Mouse (Mus musculus): ENCODE results near the gene Zfp628.

The Zfp628 gene

GRCm38 (mm10) chr7:4919096-4919495 is 4.1 kb downstream of the Zfp628 start:
- no peak for DNase-seq

DNA sequence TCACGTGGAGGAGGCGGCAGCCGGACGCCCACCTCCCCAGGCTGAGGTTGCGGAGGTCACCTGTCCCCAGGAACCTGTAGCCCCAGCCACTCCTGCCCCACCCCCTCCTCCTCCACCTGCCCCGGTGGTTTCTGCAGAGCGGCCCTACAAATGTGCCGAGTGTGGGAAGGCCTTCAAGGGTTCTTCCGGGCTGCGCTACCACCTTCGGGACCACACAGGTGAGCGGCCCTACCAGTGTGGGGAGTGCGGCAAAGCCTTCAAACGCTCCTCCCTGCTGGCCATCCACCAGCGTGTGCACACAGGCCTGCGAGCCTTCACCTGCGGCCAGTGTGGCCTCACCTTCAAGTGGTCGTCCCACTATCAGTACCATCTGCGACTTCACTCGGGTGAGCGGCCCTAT is 5.0 kb downstream of the Zfp628 start:
- DNase-seq: no peak

- no peak for DNase-seq
Observed at GRCm38 (mm10) chr7:4920496-4920895, 5.5 kb downstream of the Zfp628 start.

GRCm38 (mm10) chr7:4920976-4921823 is 6.2 kb downstream of the Zfp628 start:
- DNase-seq: no peak

GRCm38 (mm10) chr7:4921824-4922482 is 6.9 kb downstream of the Zfp628 start, which contains the start of gene Nat14:
Nat14 (plus strand) TSS chr7:4922028.
- DNase-seq: no peak

GRCm38 (mm10) chr7:4922508-4922907 is 7.5 kb downstream of the Zfp628 start:
- DNase-seq: peak; percentile 86

DNA sequence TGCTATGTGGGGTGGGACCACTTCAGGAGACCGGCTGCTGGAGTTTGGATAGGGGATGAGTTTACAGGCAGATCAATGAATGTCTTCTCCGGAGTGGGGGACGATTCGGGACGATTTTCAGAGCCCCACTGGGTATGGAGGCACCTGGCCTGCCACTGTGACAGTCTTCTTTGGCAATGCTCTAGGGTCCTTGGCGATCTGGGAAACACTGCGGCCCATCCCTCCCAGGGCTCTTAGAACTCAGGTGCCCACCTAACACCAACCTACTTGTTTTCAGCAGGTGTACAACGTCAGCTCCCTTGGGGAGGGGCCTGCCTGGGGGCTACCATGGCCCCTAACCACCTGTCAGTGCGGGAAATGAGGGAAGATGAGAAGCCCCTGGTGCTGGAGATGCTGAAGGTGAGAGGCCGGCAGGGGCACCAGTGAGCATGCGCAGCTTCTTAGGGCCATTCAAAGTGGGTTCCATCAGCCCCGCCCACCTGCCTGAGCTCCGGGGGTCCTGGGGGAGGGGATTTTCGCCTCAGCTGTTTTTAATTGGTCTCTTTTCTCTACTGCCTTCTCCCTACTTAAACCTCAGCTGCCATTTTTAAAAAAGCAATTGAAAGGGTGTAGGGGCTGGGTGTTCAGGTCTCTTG is 8.0 kb downstream of the Zfp628 start:
- peak; percentile 90 for DNase-seq

DNA sequence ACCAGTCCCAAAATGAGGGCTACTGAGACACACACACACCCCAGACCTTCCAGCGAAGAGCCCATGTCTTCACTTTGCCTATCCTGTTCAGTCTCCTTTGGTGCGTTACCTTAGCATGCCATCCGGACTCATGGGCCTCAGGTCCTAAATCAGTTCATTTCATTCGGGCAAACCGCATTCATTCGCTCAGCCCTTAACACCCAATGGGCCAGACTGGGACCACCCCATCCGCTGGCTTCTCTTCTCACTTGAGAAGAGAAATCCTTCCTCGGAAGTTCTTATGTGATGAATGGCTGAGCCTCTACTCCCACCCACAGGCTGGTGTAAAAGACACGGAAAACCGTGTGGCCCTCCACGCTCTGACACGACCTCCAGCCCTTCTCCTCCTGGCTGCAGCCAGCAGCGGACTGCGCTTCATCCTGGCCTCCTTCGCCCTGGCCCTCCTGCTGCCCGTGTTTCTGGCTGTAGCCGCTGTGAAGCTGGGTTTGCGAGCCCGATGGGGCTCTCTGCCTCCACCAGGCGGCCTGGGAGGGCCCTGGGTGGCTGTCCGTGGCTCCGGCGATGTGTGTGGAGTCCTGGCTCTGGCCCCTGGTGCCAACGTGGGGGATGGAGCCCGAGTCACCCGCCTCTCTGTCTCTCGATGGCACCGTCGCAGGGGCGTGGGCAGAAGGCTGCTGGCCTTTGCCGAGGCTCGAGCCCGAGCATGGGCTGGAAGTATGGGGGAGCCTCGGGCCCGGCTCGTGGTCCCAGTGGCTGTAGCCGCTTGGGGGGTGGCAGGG is 8.8 kb downstream of the Zfp628 start:
- peak; percentile 67 for DNase-seq

DNA sequence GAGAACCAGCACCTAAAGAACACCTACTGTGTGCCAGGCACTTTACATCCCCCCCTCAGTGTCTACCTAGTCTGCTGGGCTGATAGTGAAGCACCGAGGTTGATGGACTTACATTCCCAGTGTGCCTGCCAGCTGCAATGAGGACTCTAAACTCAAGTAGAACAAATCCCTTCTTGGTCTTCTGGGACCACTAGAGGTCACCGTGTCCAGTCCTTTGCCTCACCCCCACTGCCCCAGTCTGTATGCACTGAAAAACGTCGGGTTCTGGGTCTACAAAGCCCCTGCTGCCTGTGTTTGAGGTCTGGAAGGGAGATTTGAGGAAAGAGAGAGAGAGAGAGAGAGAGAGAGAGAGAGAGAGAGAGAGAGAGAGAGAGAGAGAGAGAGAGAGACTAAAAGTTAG is 9.5 kb downstream of the Zfp628 start:
- no peak for DNase-seq

- DNase-seq: no peak
Observed at GRCm38 (mm10) chr7:4924891-4925301, 9.9 kb downstream of the Zfp628 start.

DNA sequence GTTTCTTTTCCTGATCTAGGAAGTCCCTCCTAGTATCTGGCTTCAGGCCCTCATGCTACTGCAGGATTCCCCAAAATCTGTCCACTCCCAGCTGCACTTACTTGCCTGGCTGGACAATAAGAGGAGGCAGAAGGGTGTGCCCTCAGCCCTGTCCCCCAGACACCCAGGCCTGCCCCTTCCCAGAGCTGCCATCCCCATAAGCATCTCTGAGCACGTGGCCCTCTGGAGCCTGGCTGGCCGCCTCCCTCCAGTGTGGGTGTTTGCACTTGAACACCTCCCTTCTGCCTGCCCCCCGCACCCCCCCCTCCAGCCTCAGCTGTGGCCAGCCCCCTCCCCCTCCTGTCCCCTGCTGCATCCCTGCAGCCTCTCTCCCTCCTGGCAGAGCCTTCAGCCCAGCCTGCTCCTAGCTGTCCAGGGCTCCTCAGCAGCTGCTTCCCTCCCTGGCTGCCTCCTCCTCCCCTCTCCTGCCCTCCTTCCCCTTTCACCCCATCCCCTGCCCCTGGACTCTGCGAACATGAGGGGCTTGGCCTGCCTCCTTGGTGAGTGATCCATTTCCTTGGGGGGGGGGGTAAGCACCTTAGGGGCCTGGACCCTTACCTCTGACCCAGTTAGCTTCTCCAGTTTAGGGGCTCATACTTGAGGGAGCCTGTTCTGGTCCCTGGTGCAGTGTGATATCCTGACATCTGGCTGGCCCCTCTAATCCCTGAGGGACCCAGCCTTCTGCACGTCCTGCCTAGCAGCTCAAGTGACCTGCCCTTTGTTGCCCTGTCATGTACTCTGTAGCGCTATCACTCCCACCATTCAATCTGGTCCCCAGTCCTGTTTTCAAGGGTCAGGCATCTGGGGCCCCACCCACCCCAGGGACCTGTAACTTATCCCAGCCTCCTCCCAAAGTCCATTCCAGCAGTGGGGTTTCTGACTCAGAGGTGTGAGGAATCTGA is 10.7 kb downstream of the Zfp628 start, which contains the start of gene Ssc5d:
Ssc5d (plus strand) TSS at position 345 of the 941 bp plus-strand sequence.
- no peak for DNase-seq

DNA sequence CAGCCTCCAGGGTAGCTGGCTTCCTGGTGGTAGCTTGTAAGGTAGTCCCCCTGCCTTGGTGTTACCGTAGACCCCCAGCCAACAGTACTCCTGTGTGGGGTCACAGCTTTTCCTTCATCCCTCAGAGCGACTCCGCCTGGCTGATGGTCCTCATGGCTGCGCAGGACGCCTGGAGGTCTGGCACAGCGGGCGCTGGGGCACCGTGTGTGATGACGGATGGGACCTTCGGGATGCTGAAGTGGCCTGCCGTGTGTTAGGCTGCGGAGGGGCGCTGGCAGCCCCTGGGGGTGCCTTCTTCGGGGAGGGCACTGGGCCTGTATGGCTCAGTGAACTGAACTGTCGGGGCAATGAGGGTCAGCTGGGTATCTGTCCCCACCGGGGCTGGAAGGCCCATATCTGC is 11.8 kb downstream of the Zfp628 start:
- no peak for DNase-seq

DNA sequence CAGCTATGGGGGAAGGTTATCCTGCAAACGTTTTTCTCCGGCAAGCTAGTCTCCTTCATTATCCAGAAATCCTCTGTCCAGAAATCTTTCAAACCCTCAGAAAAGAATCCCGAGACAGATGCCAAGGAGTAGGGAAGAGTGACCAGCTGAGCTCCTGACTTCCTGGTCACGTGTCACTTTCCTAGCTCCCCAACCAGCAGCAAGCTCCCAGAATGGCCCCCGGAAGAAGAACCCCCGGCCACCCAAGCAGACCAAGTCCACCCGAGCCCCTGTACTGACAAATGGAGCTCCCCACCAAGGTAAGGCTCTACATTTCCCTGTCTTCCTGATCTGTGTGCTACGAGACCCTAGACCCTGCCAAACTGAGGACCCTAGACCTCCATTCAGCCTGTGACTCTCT is 12.7 kb downstream of the Zfp628 start:
- DNase-seq: no peak

GRCm38 (mm10) chr7:4928323-4928722 is 13.3 kb downstream of the Zfp628 start:
- DNase-seq: no peak

- DNase-seq: no peak
Observed at GRCm38 (mm10) chr7:4933103-4933502, 18.1 kb downstream of the Zfp628 start.

DNA sequence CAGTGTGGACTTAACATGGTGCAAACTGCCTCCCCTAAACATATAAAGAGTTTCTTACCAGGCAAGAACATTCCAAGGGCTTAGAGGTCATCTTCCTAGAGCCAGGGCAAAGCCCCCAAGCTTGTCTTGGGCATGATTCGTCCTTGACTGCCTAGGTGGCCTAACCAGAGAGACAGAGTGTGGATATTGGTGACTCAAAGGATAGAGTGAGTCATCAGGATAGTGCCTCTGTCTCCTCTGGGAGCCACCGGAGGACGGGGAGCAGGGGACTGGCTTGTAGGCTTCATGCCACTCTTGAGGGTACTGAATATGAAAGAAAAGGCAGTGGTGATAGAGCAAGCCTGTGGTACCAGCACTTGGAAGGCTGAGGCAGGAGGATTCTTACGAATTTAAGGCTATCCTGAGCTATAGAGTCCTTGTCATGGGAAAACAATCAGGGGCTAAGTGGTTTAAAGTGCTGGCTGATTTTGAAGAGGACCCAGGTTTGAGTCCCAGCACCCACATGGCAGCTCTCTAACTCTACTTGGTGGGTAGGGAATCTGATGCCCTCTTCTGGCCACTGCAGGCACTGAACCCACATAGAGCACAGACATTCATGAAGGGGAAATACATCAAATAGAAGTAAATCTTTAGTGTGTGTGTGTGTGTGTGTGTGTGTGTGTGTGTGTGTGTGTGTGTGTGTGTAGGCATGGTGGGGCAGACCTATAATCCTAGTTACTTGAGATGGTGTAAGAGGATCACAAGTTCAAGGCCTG is 19.3 kb downstream of the Zfp628 start:
- DNase-seq: no peak

- no peak for DNase-seq
Observed at GRCm38 (mm10) chr7:4936832-4937231, 21.8 kb downstream of the Zfp628 start.

- no peak for DNase-seq
Observed at GRCm38 (mm10) chr7:4937392-4937791, 22.4 kb downstream of the Zfp628 start.

DNA sequence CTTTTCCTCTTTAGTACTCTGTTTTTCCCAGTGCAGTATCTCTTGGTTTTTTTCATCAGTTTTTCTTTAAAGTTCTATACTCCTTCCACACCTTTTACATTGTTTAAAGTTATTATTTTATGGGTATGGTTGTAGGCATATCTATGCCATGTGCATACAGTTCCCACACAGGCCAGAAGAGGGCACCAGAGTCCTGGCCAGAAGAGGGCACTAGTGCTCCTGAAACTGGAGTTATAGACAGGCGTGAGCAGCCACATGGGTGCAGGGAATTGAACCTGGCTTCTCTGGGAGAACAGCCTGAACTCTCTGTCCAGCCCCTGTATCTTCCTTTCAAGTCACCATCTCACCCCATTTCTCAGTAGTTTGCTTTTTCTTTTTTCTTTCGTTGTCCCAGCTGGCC is 23.4 kb downstream of the Zfp628 start:
- DNase-seq: peak; percentile 74

DNA sequence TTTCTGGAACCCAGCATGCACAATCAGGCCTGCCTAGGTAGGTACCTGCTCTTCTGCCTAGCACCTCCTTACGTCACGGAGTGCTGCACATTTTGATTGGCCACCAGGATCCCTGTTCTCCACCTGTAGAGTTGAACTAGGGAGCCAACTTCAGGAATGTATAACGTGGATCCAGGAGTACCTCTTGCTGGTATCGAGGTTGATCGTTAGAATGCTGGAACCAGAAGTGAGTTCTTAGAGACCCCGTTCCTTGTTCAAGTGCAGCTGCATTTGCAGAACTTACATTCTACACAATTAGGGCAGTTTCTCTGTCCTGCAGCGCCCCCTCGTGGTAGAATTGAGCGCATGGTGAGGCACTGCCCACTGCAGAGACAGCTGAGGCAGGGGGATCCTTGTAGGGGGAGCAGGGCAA is 25.1 kb downstream of the Zfp628 start:
- peak; percentile 81 for DNase-seq

DNA sequence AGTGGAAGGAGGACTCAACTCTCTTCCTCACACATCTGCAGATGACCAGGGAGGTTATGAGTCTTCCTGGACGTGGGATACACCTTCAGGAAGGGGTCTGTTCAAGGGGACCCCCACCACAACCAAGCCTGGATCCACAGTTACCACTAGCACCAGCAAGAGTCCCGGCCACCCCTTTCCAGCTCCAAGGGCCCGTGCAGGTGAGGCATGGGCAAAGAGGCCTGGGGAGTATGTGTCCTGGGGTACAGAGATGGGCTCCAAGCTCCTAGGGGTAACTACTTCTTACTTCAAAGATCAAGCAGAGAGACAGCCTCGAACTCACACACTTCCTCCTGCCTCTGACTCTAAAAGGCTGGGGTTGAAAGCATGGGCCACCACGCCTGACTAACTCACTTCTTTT is 27.7 kb downstream of the Zfp628 start:
- DNase-seq: no peak
